Mouse (Mus musculus): ENCODE data around the gene Srsf3.

- no peak for TF ChIP-seq CTCF (IDR thresholded peaks at IDR 0.05; ENCODE audit: extremely low read depth, insufficient read depth, low read length)
- no peak for TF ChIP-seq POLR2A (IDR thresholded peaks at IDR 0.05; ENCODE audit: extremely low read depth, insufficient read depth, low read length)
Measured at GRCm38 (mm10) chr17:29049923-29050322, 17.5 kb downstream of the Srsf3 start.

Data from cortical plate, adult 2 months (tissue).